ENCODE assay signal across 24 mouse cellular contexts in genomic region chr6:71486867-71487266, GRCm38 (mm10). TPM values are rescaled to one million over a fixed set of nuclear protein-coding genes. Genes with fewer than 3 reads are reported as not detected.
A peak's percentile ranks its signal among the peaks of the same experiment; 100 is the strongest.
DNase-seq lines count a peak whose midpoint lies in the region; ATAC-seq and TF ChIP-seq lines count a peak whose summit lies in the region.
"Had no signal": no experiment of that assay in that cellular context is flagged by ENCODE, and none has a peak within 500 bp of the region (broad histone marks: within the 10 kb centered on the region; RNA-seq: fewer than 3 reads in every experiment).

No protein-coding gene starts in this region.

- dilution Hi-C loops in CH12.LX (cut with MboI; ENCODE audit: extremely low pct_ligation_motif_present, extremely low pct_unique_long_range_greater_than_20kb, low sequenced_read_pairs), result no loop called here

- ATAC-seq in heart, embryonic 12.5 days (ENCODE audit: insufficient number of reproducible peaks, low FRiP score), result no peak
- no peak for ATAC-seq in liver, postnatal 0 days
- ATAC-seq in liver, embryonic 12.5 days, result no peak
- ATAC-seq in forebrain, embryonic 16.5 days, result no peak
- ATAC-seq: forebrain, embryonic 14.5 days; hindbrain, postnatal 0 days; inflammation-experienced regulatory T-cells, adult 6 months; Patski had no signal

- TF ChIP-seq RAD21 in CH12.LX (IDR thresholded peaks at IDR 0.05; ENCODE audit: low read depth, low read length), result no peak

- H3K4me3 ChIP-seq in heart, embryonic 12.5 days, result no peak overlapping the region
- no peak overlapping the region for H3K4me3 ChIP-seq in liver, postnatal 0 days (ENCODE audit: low read depth, low read length)
- H3K4me3 ChIP-seq in liver, embryonic 12.5 days, result no peak overlapping the region
- H3K4me3 ChIP-seq in CH12.LX (replicated peaks in 1 of 3; ENCODE audit: low read depth in 2 of 3, low read length in 2 of 3, poor library complexity in 1 of 3), result no peak overlapping the region
- H3K4me3 ChIP-seq in forebrain, embryonic 16.5 days (replicated peaks; ENCODE audit: low read length), result no peak overlapping the region
- H3K4me3 ChIP-seq: embryonic facial prominence, embryonic 12.5 days; embryonic facial prominence, embryonic 15.5 days; heart, embryonic 13.5 days had no signal

- H3K27ac ChIP-seq in heart, embryonic 12.5 days (ENCODE audit: poor library complexity, severe bottlenecking), result no peak overlapping the region
- H3K27ac ChIP-seq in liver, postnatal 0 days (ENCODE audit: low read depth), result peak overlapping the region; percentile 63
- no peak overlapping the region for H3K27ac ChIP-seq in liver, embryonic 12.5 days
- H3K27ac ChIP-seq in CH12.LX (ENCODE audit: insufficient read depth, low read depth), result no peak overlapping the region
- no peak overlapping the region for H3K27ac ChIP-seq in forebrain, embryonic 16.5 days (ENCODE audit: low read length)
- H3K27ac ChIP-seq: embryonic facial prominence, embryonic 12.5 days; embryonic facial prominence, embryonic 15.5 days; heart, embryonic 13.5 days; hindbrain, embryonic 14.5 days; hindbrain, postnatal 0 days had no signal

- H3K4me1 ChIP-seq in heart, embryonic 12.5 days (replicated peaks), result 0 out of 2 replicates have a peak, but pooled peaks cover 3% of the 10 kb centered on the region
- H3K4me1 ChIP-seq in liver, postnatal 0 days (ENCODE audit: insufficient read depth), result peaks cover 7% of the 10 kb centered on the region; the same call in 1 of the 2 replicates
- H3K4me1 ChIP-seq in liver, embryonic 12.5 days, result no peaks in the 10 kb centered on the region
- peaks cover 0 to 3% of the 10 kb centered on the region in 2 experiments; a peak in 1 of 4 replicates for H3K4me1 ChIP-seq in CH12.LX (ENCODE audit: control insufficient read depth in 1 of 2, insufficient read depth in 2 of 2)
- no peaks in the 10 kb centered on the region for H3K4me1 ChIP-seq in forebrain, embryonic 16.5 days (replicated peaks; ENCODE audit: control insufficient read depth, insufficient read depth, low read length)
- H3K4me1 ChIP-seq: embryonic facial prominence, embryonic 12.5 days; embryonic facial prominence, embryonic 15.5 days; heart, embryonic 13.5 days had no signal

- WGBS in heart, embryonic 12.5 days, result 69% methylated on average over 1 of the region's 1 CpGs
- WGBS in liver, postnatal 0 days (ENCODE audit: insufficient replicate concordance), result 70% methylated on average over 1 of the region's 1 CpGs
- WGBS in liver, embryonic 12.5 days (ENCODE audit: insufficient replicate concordance), result 69% methylated on average over 1 of the region's 1 CpGs
- WGBS in forebrain, embryonic 16.5 days, result 91% methylated on average over 1 of the region's 1 CpGs

- no peak for TF ChIP-seq POLR2A in CH12.LX (IDR thresholded peaks at IDR 0.05; ENCODE audit: low read depth, low read length)

- H3K27me3 ChIP-seq in heart, embryonic 12.5 days (replicated peaks), result no peaks in the 10 kb centered on the region
- no peaks in the 10 kb centered on the region for H3K27me3 ChIP-seq in liver, postnatal 0 days (ENCODE audit: insufficient read depth, low read length)
- H3K27me3 ChIP-seq in liver, embryonic 12.5 days (replicated peaks), result no peaks in the 10 kb centered on the region
- H3K27me3 ChIP-seq in CH12.LX (replicated peaks), result peaks cover 2% of the 10 kb centered on the region
- no peaks in the 10 kb centered on the region for H3K27me3 ChIP-seq in forebrain, embryonic 16.5 days (replicated peaks; ENCODE audit: control insufficient read depth, insufficient read depth, low read length)
- H3K27me3 ChIP-seq: embryonic facial prominence, embryonic 12.5 days; embryonic facial prominence, embryonic 15.5 days; heart, embryonic 13.5 days; Patski had no signal

- H3K36me3 ChIP-seq in heart, embryonic 12.5 days, result no peaks in the 10 kb centered on the region
- no peaks in the 10 kb centered on the region for H3K36me3 ChIP-seq in liver, postnatal 0 days (replicated peaks; ENCODE audit: insufficient read depth, low read length)
- H3K36me3 ChIP-seq in liver, embryonic 12.5 days, result no peaks in the 10 kb centered on the region
- H3K36me3 ChIP-seq in CH12.LX (replicated peaks in 1 of 2; ENCODE audit: control insufficient read depth in 1 of 2, insufficient read depth in 1 of 2, low read length in 1 of 2), result no peaks in the 10 kb centered on the region
- H3K36me3 ChIP-seq in forebrain, embryonic 16.5 days (ENCODE audit: control insufficient read depth, insufficient read depth), result no peaks in the 10 kb centered on the region
- H3K36me3 ChIP-seq: embryonic facial prominence, embryonic 12.5 days; embryonic facial prominence, embryonic 15.5 days; G1E; heart, embryonic 13.5 days had no signal

- DNase-seq in heart, adult 11 months, result peak; percentile 63
- DNase-seq in liver, postnatal 0 days, result no peak
- no peak for DNase-seq in CH12.LX (ENCODE audit: extremely low read depth)
- DNase-seq: adrenal gland, postnatal 10 days; cerebellum, adult 11 months; cerebellum, adult 2 months; cerebellum, adult 9-11 months; cerebellum, postnatal 25 days; gastrocnemius, postnatal 25 days; heart, adult 18-20 months; heart, postnatal 14 days; heart, postnatal 4 days had no signal

- in situ Hi-C loops in CH12.LX (cut with MboI; ENCODE audit: low pct_ligation_motif_present, low pct_unique_long_range_greater_than_20kb, low sequenced_read_pairs), result no loop called here

- no peaks in the 10 kb centered on the region for H3K79me2 ChIP-seq in CH12.LX (replicated peaks; ENCODE audit: control insufficient read depth, extremely low read depth, insufficient read depth, poor library complexity, severe bottlenecking)

- no peak overlapping the region for H3K9ac ChIP-seq in heart, embryonic 12.5 days
- H3K9ac ChIP-seq in liver, postnatal 0 days (replicated peaks), result no peak overlapping the region
- H3K9ac ChIP-seq in liver, embryonic 12.5 days, result no peak overlapping the region
- no peak overlapping the region for H3K9ac ChIP-seq in CH12.LX (ENCODE audit: insufficient read depth, low read depth)
- H3K9ac ChIP-seq in forebrain, embryonic 16.5 days (replicated peaks; ENCODE audit: low read depth, low read length), result no peak overlapping the region
- H3K9ac ChIP-seq: embryonic facial prominence, embryonic 12.5 days; embryonic facial prominence, embryonic 15.5 days; heart, embryonic 13.5 days; hindbrain, embryonic 14.5 days had no signal

- TF ChIP-seq EP300 in liver, postnatal 0 days (IDR thresholded peaks at IDR 0.05; ENCODE audit: low read depth), result no peak
- no peak for TF ChIP-seq EP300 in CH12.LX (IDR thresholded peaks at IDR 0.05; ENCODE audit: low read length)

- H3K9me3 ChIP-seq in heart, embryonic 12.5 days (replicated peaks), result no peaks in the 10 kb centered on the region
- no peaks in the 10 kb centered on the region for H3K9me3 ChIP-seq in liver, postnatal 0 days (ENCODE audit: low read length)
- H3K9me3 ChIP-seq in liver, embryonic 12.5 days (replicated peaks), result no peaks in the 10 kb centered on the region
- H3K9me3 ChIP-seq in CH12.LX (replicated peaks; ENCODE audit: low read length), result peaks cover 2% of the 10 kb centered on the region
- H3K9me3 ChIP-seq in forebrain, embryonic 16.5 days (ENCODE audit: control insufficient read depth, low read length), result no peaks in the 10 kb centered on the region
- H3K9me3 ChIP-seq: embryonic facial prominence, embryonic 12.5 days; embryonic facial prominence, embryonic 15.5 days; G1E; heart, embryonic 13.5 days had no signal

- no peak overlapping the region for H3K4me2 ChIP-seq in heart, embryonic 12.5 days
- H3K4me2 ChIP-seq in liver, postnatal 0 days (ENCODE audit: low read depth, low read length), result no peak overlapping the region
- H3K4me2 ChIP-seq in liver, embryonic 12.5 days, result no peak overlapping the region
- H3K4me2 ChIP-seq in CH12.LX (ENCODE audit: insufficient read depth, low read depth, poor library complexity, severe bottlenecking), result no peak overlapping the region
- H3K4me2 ChIP-seq in forebrain, embryonic 16.5 days (ENCODE audit: low read length), result no peak overlapping the region
- H3K4me2 ChIP-seq: embryonic facial prominence, embryonic 12.5 days; embryonic facial prominence, embryonic 15.5 days; heart, embryonic 13.5 days; hindbrain, embryonic 14.5 days had no signal

- no peak for TF ChIP-seq CTCF in liver, postnatal 0 days (IDR thresholded peaks at IDR 0.05; ENCODE audit: low read depth)
- no peak for TF ChIP-seq CTCF in CH12.LX (conservative IDR thresholded peaks at IDR 0.05 in 1 of 2, IDR thresholded peaks at IDR 0.05 in 1 of 2; ENCODE audit: low read depth in 2 of 2, low read length in 2 of 2)

TF ChIP-seq in CH12.LX, 34 proteins besides CTCF, POLR2A, EP300 and RAD21:
- no peak for TF ChIP-seq ELF1 (IDR thresholded peaks at IDR 0.05; ENCODE audit: low read depth, low read length)
- TF ChIP-seq ZNF384 (IDR thresholded peaks at IDR 0.05; ENCODE audit: low read depth, low read length), result 0 out of 2 replicates have a peak, but pooled peaks have one; percentile 36

RNA-seq across cellular contexts. Expression of gene Rnf103, which starts 6.8 kb away (rescaled TPM):
- polyA plus RNA-seq in heart, embryonic 12.5 days (2016; fragmentation: Nextera tagmentation; extraction: Ambion mirVana), result 20.7 and 21.6 TPM in 2 replicates
- 24.0 and 28.0 TPM in 2 replicates for polyA plus RNA-seq in liver, postnatal 0 days (2015; fragmentation: Nextera tagmentation; extraction: Ambion mirVana)
- polyA plus RNA-seq in liver, embryonic 12.5 days (2016; fragmentation: Nextera tagmentation; extraction: Ambion mirVana), result 11.0 and 11.2 TPM in 2 replicates
- 3.5 and 4.2 TPM in 2 replicates for total RNA-seq in CH12.LX (2012; rRNA removed)
- 7.0 and 7.9 TPM in 2 replicates for total RNA-seq in CH12.LX (2014; rRNA removed)
- 5.7 and 6.0 TPM in 2 replicates for polyA plus RNA-seq in CH12.LX (2012; ENCODE audit: insufficient read length, low read depth)
- polyA plus RNA-seq in forebrain, embryonic 16.5 days (2015; fragmentation: Nextera tagmentation; extraction: Ambion mirVana), result 22.1 and 24.8 TPM in 2 replicates

RNA-seq across cellular contexts. Expression of gene Rmnd5a, which starts 46.4 kb away (rescaled TPM):
- 15.2 and 17.0 TPM in 2 replicates for polyA plus RNA-seq in heart, embryonic 12.5 days (2016; fragmentation: Nextera tagmentation; extraction: Ambion mirVana)
- 6.3 and 6.6 TPM in 2 replicates for polyA plus RNA-seq in liver, postnatal 0 days (2015; fragmentation: Nextera tagmentation; extraction: Ambion mirVana)
- polyA plus RNA-seq in liver, embryonic 12.5 days (2016; fragmentation: Nextera tagmentation; extraction: Ambion mirVana), result 11.6 and 12.3 TPM in 2 replicates
- total RNA-seq in CH12.LX (2012; rRNA removed) (19.1 and 23.4 TPM in 2 replicates), CH12.LX (2014; rRNA removed) (40.6 and 47.2 TPM in 2 replicates)
- 22.7 and 23.5 TPM in 2 replicates for polyA plus RNA-seq in CH12.LX (2012; ENCODE audit: insufficient read length, low read depth)
- polyA plus RNA-seq in forebrain, embryonic 16.5 days (2015; fragmentation: Nextera tagmentation; extraction: Ambion mirVana), result 8.4 and 9.4 TPM in 2 replicates

RNA-seq across cellular contexts. Expression of gene Chmp3, which starts 56.7 kb away (rescaled TPM):
- polyA plus RNA-seq in heart, embryonic 12.5 days (2016; fragmentation: Nextera tagmentation; extraction: Ambion mirVana), result 63.2 and 63.8 TPM in 2 replicates
- 32.8 and 34.9 TPM in 2 replicates for polyA plus RNA-seq in liver, postnatal 0 days (2015; fragmentation: Nextera tagmentation; extraction: Ambion mirVana)
- 39.5 and 41.5 TPM in 2 replicates for polyA plus RNA-seq in liver, embryonic 12.5 days (2016; fragmentation: Nextera tagmentation; extraction: Ambion mirVana)
- total RNA-seq in CH12.LX (2012; rRNA removed) (27.8 and 30.3 TPM in 2 replicates), CH12.LX (2014; rRNA removed) (44.7 and 53.8 TPM in 2 replicates)
- 68.1 and 76.5 TPM in 2 replicates for polyA plus RNA-seq in CH12.LX (2012; ENCODE audit: insufficient read length, low read depth)
- 66.8 and 70.1 TPM in 2 replicates for polyA plus RNA-seq in forebrain, embryonic 16.5 days (2015; fragmentation: Nextera tagmentation; extraction: Ambion mirVana)
